Mouse (Mus musculus) lung, embryonic 15.5 days (tissue): ENCODE data around the gene 4930442H23Rik. TPM values are rescaled to one million over a fixed set of nuclear protein-coding genes. Genes with fewer than 3 reads are reported as not detected.
"Not testable (repeated sequence)": the region's sequence is repeated elsewhere in the genome, so short reads cannot be mapped to it uniquely, and the experiment has no call there.

ENCODE experiments used
- ATAC-seq: fragments of 200-750 bp; cut with Nextera tagmentation; 2 replicates; pipeline ENCODE4 v1.8.0; 2017; ENCODE audit warnings: moderate number of reproducible peaks, borderline replicate concordance; ENCODE audit not compliant: low FRiP score, low TSS enrichment; ENCODE audit errors: extremely low read depth
- H3K27ac ChIP-seq: fragments of 300-500 bp; sonication (generic); 2 replicates; pipeline ENCODE4 v1.5.1; 2015; ENCODE audit warnings: moderate library complexity, mild to moderate bottlenecking, inconsistent platforms
- H3K27me3 ChIP-seq: fragments of 300-500 bp; sonication (generic); 2 replicates; pipeline ENCODE4 v1.6.1; 2015; ENCODE audit warnings: inconsistent platforms
- H3K36me3 ChIP-seq: fragments of 300-500 bp; sonication (generic); 2 replicates; pipeline ENCODE4 v1.6.1; 2015; ENCODE audit warnings: inconsistent platforms
- H3K4me1 ChIP-seq: fragments of 300-500 bp; sonication (generic); 2 replicates; pipeline ENCODE4 v1.6.1; 2015; ENCODE audit warnings: inconsistent platforms
- H3K4me2 ChIP-seq: fragments of 300-500 bp; sonication (generic); 2 replicates; pipeline ENCODE4 v1.6.1; 2015; ENCODE audit warnings: inconsistent platforms, mild to moderate bottlenecking, moderate library complexity
- H3K4me3 ChIP-seq: fragments of 300-500 bp; sonication (generic); 2 replicates; pipeline ENCODE4 v1.5.1; 2015; ENCODE audit warnings: mild to moderate bottlenecking, inconsistent platforms
- H3K9ac ChIP-seq: fragments of 300-500 bp; sonication (generic); 2 replicates; pipeline ENCODE4 v1.6.1; 2015; ENCODE audit warnings: inconsistent platforms
- H3K9me3 ChIP-seq: fragments of 300-500 bp; sonication (generic); 2 replicates; pipeline ENCODE4 v1.6.1; 2016; ENCODE audit warnings: inconsistent platforms
- WGBS: fragments of 180-500 bp; shearing (Covaris S2); methylation state at CpG from one replicate; pipeline ENCODE4 v1.1.7; 2015; 5-methylcytosine and 5-hydroxymethylcytosine counted together
- polyA plus RNA-seq: library from polyadenylated mRNA; unstranded; fragments of >200 nt; fragmentation: Nextera tagmentation; extraction: Ambion mirVana; gene quantifications from 2 replicates; pipeline ENCODE4 v1.2.1, GENCODE M21; 2015

4930442H23Rik gene
- polyA plus RNA-seq, 1 experiment from 2014 or later, result 0.16 TPM

GRCm38 (mm10) chr10:81174617-81175344, 8.9 kb downstream of the 4930442H23Rik start:
- Histone ChIP-seq H3K4me2 (peak overlapping the region; percentile 64), H3K27me3 (no peaks in the 10 kb centered on the region), H3K36me3 (peaks cover 24% of the 10 kb centered on the region), H3K9me3 (no peaks in the 10 kb centered on the region), H3K4me3 (peak overlapping the region; percentile 34), H3K4me1 (peaks cover 47% of the 10 kb centered on the region), H3K27ac (peak overlapping the region; percentile 87), H3K9ac (peak overlapping the region; percentile 43)
- ATAC-seq, result peak; percentile 50; the same call in 1 of the 2 replicates
- 2% methylated on average over 29 of the region's 29 CpGs for WGBS

DNA sequence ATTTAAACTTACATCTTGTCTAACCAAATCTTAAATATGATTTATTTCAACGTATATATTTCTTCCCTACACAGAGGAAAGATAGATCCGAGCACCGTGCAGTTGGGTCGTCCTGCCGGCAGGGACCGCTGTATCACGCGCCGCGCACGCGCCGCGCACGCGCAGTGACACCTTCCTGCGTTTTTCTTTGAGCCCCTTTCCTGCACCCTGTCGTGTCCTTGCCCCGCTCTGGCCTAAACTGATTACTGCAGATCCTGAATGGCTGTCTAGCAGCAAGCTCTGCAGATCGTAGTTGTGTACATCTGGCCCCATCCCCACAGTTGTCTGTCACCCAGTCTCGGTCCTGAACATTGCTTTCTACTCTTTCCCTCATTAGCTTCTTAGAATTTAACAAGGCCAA, 10.5 kb downstream of the 4930442H23Rik start:
- Histone ChIP-seq H3K4me1 (peaks cover 45% of the 10 kb centered on the region), H3K27ac (peak overlapping the region; percentile 76), H3K27me3 (no peaks in the 10 kb centered on the region), H3K9me3 (no peaks in the 10 kb centered on the region), H3K9ac (peak overlapping the region; percentile 31), H3K36me3 (peaks cover 7% of the 10 kb centered on the region), H3K4me2 (peak overlapping the region; percentile 43), H3K4me3 (0 out of 2 replicates have a peak overlapping the region, but pooled peaks have one; percentile 14)
- WGBS, result 9% methylated on average over 21 of the region's 21 CpGs
- ATAC-seq, result no peak

DNA sequence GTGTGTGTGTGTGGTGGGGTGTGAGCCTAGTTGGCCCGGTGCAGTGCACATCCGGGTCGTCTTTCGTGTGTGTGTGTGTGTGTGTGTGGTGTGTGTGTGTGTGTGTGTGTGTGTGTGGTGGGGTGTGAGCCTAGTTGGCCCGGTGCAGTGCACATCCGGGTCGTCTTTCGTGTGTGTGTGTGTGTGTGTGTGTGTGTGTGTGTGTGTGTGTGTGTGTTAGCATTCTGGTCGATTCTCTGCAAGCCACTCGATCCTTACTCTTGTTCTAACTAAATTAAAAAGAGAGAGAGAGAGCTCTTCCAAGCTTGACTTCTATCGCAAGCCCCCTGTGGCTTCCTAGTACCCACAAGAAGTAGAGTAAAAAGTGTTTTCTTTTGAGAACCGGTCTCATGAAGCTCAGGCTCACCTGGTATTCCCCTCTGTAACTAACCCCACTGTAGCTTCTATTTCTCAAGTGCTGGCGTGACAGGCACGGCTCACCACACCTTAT, 14.2 kb downstream of the 4930442H23Rik start:
- H3K27ac ChIP-seq, result peak overlapping the region; percentile 44; the same call in 1 of the 2 replicates
- H3K4me2 ChIP-seq, result peak overlapping the region; percentile 77
- ATAC-seq, result 0 out of 2 replicates have a peak, but pooled peaks have one; percentile 20

GRCm38 (mm10) chr10:81168521-81169244, 15.0 kb downstream of the 4930442H23Rik start:
- H3K4me1 ChIP-seq, result peaks cover 38% of the 10 kb centered on the region
- 2% methylated on average over 29 of the region's 29 CpGs for WGBS
- H3K9me3 ChIP-seq, result no peaks in the 10 kb centered on the region
- no peaks in the 10 kb centered on the region for H3K27me3 ChIP-seq
- H3K4me3 ChIP-seq, result peak overlapping the region; percentile 80
- H3K36me3 ChIP-seq, result peaks cover 2% of the 10 kb centered on the region
- peak overlapping the region; percentile 79 for H3K27ac ChIP-seq
- H3K4me2 ChIP-seq, result peak overlapping the region; percentile 77
- H3K9ac ChIP-seq, result peak overlapping the region; percentile 46
- peak; percentile 50 for ATAC-seq

More for the DNA sequence above, 14.2 kb downstream of the 4930442H23Rik start:
- H3K4me1 ChIP-seq, result peaks cover 45% of the 10 kb centered on the region
- H3K9ac ChIP-seq, H3K27me3 ChIP-seq, H3K9me3 ChIP-seq, H3K36me3 ChIP-seq, H3K4me3 ChIP-seq: not testable (repeated sequence)
- WGBS, result 19% methylated on average over 11 of the region's 14 CpGs

GRCm38 (mm10) chr10:81168087-81168431, 15.6 kb downstream of the 4930442H23Rik start:
- H3K4me2 ChIP-seq, result peak overlapping the region; percentile 77
- peaks cover 6% of the 10 kb centered on the region for H3K36me3 ChIP-seq
- H3K27me3 ChIP-seq, result no peaks in the 10 kb centered on the region
- no peaks in the 10 kb centered on the region for H3K9me3 ChIP-seq
- peak overlapping the region; percentile 80 for H3K4me3 ChIP-seq
- WGBS, result 11% methylated on average over 5 of the region's 5 CpGs
- H3K4me1 ChIP-seq, result peaks cover 32% of the 10 kb centered on the region
- peak overlapping the region; percentile 46; the same call in 1 of the 2 replicates for H3K9ac ChIP-seq
- H3K27ac ChIP-seq, result peak overlapping the region; percentile 79
- peak; percentile 52 for ATAC-seq

GRCm38 (mm10) chr10:81167200-81168086, 16.2 kb downstream of the 4930442H23Rik start, which contains the start of gene Pias4:
TSS of gene Pias4 (minus strand) at chr10:81167923.
- peaks cover 30% of the 10 kb centered on the region for H3K4me1 ChIP-seq
- H3K27ac ChIP-seq, result peak within 1 kb of the TSS; percentile 79
- no peaks in the 10 kb centered on the region for H3K9me3 ChIP-seq
- peak within 1 kb of the TSS; percentile 78 for H3K9ac ChIP-seq
- H3K27me3 ChIP-seq, result no peaks in the 10 kb centered on the region
- H3K36me3 ChIP-seq, result peaks cover 11% of the 10 kb centered on the region
- peak within 1 kb of the TSS; percentile 80 for H3K4me3 ChIP-seq
- under 1% methylated on average over 59 of the region's 64 CpGs for WGBS
- H3K4me2 ChIP-seq, result peak within 1 kb of the TSS; percentile 77
- peak; percentile 90 for ATAC-seq

- H3K9ac ChIP-seq, result no peak overlapping the region
- H3K9me3 ChIP-seq, result no peaks in the 10 kb centered on the region
- H3K36me3 ChIP-seq, result peaks cover 30% of the 10 kb centered on the region
- H3K4me1 ChIP-seq, result peaks cover 30% of the 10 kb centered on the region
- H3K27me3 ChIP-seq, result no peaks in the 10 kb centered on the region
- 56% methylated on average over 8 of the region's 8 CpGs for WGBS
- no peak overlapping the region for H3K4me3 ChIP-seq
- no peak overlapping the region for H3K4me2 ChIP-seq
- no peak overlapping the region for H3K27ac ChIP-seq
- ATAC-seq, result no peak
Observed at GRCm38 (mm10) chr10:81165118-81165517, 18.5 kb downstream of the 4930442H23Rik start.

DNA sequence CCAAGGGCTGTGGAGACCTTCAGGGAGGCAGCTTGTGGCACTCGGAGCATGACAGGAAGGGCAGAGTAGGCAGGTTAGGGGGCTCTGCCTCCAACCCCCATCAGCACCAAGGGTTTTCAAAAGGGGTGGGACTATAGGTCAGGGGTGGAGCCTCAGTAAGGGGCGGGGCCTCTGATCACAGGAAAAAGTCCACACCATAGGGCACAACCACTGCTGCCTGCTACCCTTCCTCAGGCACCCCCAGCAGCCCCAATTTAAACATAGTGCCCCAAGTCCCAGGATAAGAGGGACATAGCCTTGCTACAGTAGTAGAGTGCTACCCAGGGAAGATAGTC, 21.4 kb downstream of the 4930442H23Rik start:
- Histone ChIP-seq H3K4me1 (peaks cover 20% of the 10 kb centered on the region), H3K4me3 (no peak overlapping the region), H3K9ac (no peak overlapping the region), H3K36me3 (peaks cover 45% of the 10 kb centered on the region), H3K27ac (no peak overlapping the region), H3K4me2 (no peak overlapping the region), H3K9me3 (no peaks in the 10 kb centered on the region), H3K27me3 (no peaks in the 10 kb centered on the region)
- 60% methylated on average over 2 of the region's 2 CpGs for WGBS
- no peak for ATAC-seq

GRCm38 (mm10) chr10:81161602-81162317, 21.9 kb downstream of the 4930442H23Rik start:
- peaks cover 50% of the 10 kb centered on the region for H3K36me3 ChIP-seq
- H3K4me2 ChIP-seq, result no peak overlapping the region
- no peak overlapping the region for H3K4me3 ChIP-seq
- no peak overlapping the region for H3K27ac ChIP-seq
- no peaks in the 10 kb centered on the region for H3K27me3 ChIP-seq
- H3K9me3 ChIP-seq, result no peaks in the 10 kb centered on the region
- no peak overlapping the region for H3K9ac ChIP-seq
- H3K4me1 ChIP-seq, result peaks cover 17% of the 10 kb centered on the region
- ATAC-seq, result no peak
- WGBS, result 83% methylated on average over 8 of the region's 8 CpGs

DNA sequence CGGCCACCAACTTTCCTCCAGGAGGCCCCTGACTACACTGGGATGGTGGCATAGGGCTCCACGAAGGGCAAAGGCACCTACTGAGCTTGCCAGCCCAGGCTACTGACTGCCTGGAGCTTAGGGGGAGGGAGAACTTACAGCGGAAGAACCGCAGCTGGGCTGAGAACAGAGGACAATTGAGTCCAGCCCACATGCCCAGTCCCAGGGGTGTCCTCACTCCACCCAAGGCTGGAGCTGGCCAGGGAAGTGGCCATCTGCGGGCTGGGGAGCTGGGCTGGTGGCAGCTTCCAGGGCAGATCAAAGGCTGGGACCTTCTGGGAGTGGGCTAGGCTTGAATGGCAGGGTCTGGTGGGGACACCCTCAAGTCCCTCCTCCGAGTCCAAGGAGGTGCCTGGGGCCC, 28.9 kb downstream of the 4930442H23Rik start:
- H3K4me1 ChIP-seq, result no peaks in the 10 kb centered on the region
- 80% methylated on average over 6 of the region's 6 CpGs for WGBS
- no peaks in the 10 kb centered on the region for H3K27me3 ChIP-seq
- H3K36me3 ChIP-seq, result peaks cover 73% of the 10 kb centered on the region
- H3K9me3 ChIP-seq, result no peaks in the 10 kb centered on the region
- H3K4me3 ChIP-seq, result no peak overlapping the region
- no peak for ATAC-seq
- no peak overlapping the region for H3K27ac ChIP-seq
- H3K9ac ChIP-seq, result no peak overlapping the region
- no peak overlapping the region for H3K4me2 ChIP-seq

DNA sequence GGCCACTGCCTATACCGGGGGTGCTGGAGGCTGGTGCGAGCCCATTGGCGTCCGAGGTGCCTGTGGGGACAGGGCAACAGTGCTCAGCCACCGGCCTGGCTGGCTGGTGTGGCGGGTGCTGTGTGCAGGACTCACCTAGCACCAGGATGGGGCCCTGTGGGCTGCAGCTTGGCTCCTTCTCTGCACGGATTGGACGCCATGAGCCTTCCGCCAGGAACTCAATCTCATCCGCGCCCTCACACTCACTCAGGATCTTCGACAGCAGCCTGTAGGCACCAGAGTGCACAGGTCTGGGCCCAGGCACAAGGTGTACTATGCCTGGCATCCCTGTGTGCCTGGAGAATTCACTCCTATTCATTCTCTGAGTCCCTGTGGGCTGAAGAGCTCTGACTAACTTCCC, 29.3 kb downstream of the 4930442H23Rik start:
- Histone ChIP-seq H3K36me3 (peaks cover 77% of the 10 kb centered on the region), H3K27ac (no peak overlapping the region), H3K9ac (no peak overlapping the region), H3K4me1 (no peaks in the 10 kb centered on the region), H3K4me3 (no peak overlapping the region), H3K9me3 (no peaks in the 10 kb centered on the region), H3K27me3 (no peaks in the 10 kb centered on the region), H3K4me2 (no peak overlapping the region)
- no peak for ATAC-seq
- 85% methylated on average over 12 of the region's 12 CpGs for WGBS
